Mouse (Mus musculus): ENCODE results near the gene Rerg. TPM values are rescaled to one million over a fixed set of nuclear protein-coding genes. Genes with fewer than 3 reads are reported as not detected.

Rerg gene
- total RNA-seq, 2 experiments from 2014 or later = 38.4 to 39.2 TPM

GRCm38 (mm10) chr6:137163571-137163970, 6.7 kb downstream of the Rerg start:
- DNase-seq (ENCODE audit: extremely low spot score in 1 of 2, low spot score in 1 of 2) = no peak

- DNase-seq (ENCODE audit: extremely low spot score in 1 of 2, low spot score in 1 of 2) = no peak
These were observed 7.2 kb downstream of the Rerg start for GRCm38 (mm10) chr6:137163061-137163460.

- no peak for DNase-seq (ENCODE audit: extremely low spot score in 1 of 2, low spot score in 1 of 2)
These were observed 7.8 kb downstream of the Rerg start for GRCm38 (mm10) chr6:137162481-137162880.

GRCm38 (mm10) chr6:137161491-137162088, 8.7 kb downstream of the Rerg start:
- DNase-seq (ENCODE audit: extremely low spot score in 1 of 2, low spot score in 1 of 2) = no peak

GRCm38 (mm10) chr6:137159372-137159926, 10.8 kb downstream of the Rerg start:
- no peak for DNase-seq (ENCODE audit: extremely low spot score in 1 of 2, low spot score in 1 of 2)

- no peak for DNase-seq (ENCODE audit: extremely low spot score in 1 of 2, low spot score in 1 of 2)
These were observed 13.7 kb downstream of the Rerg start for GRCm38 (mm10) chr6:137156437-137157219.

- DNase-seq (ENCODE audit: extremely low spot score in 1 of 2, low spot score in 1 of 2) = no peak
These were observed 14.8 kb downstream of the Rerg start for GRCm38 (mm10) chr6:137155196-137156137.

- no peak for DNase-seq (ENCODE audit: extremely low spot score in 1 of 2, low spot score in 1 of 2)
These were observed 17.3 kb downstream of the Rerg start for GRCm38 (mm10) chr6:137153021-137153420.

- no peak for DNase-seq (ENCODE audit: extremely low spot score in 1 of 2, low spot score in 1 of 2)
These were observed 19.3 kb downstream of the Rerg start for GRCm38 (mm10) chr6:137151015-137151414.

- DNase-seq (ENCODE audit: extremely low spot score in 1 of 2, low spot score in 1 of 2) = no peak
These were observed 20.5 kb downstream of the Rerg start for GRCm38 (mm10) chr6:137149833-137150232.

GRCm38 (mm10) chr6:137146910-137147309, 23.4 kb downstream of the Rerg start:
- DNase-seq (ENCODE audit: extremely low spot score in 1 of 2, low spot score in 1 of 2) = no peak

GRCm38 (mm10) chr6:137145611-137146010, 24.7 kb downstream of the Rerg start:
- no peak for DNase-seq (ENCODE audit: extremely low spot score in 1 of 2, low spot score in 1 of 2)

GRCm38 (mm10) chr6:137144958-137145535, 25.2 kb downstream of the Rerg start:
- DNase-seq (ENCODE audit: extremely low spot score in 1 of 2, low spot score in 1 of 2) = no peak

GRCm38 (mm10) chr6:137144526-137144840, 25.8 kb downstream of the Rerg start:
- DNase-seq (ENCODE audit: extremely low spot score in 1 of 2, low spot score in 1 of 2) = no peak

GRCm38 (mm10) chr6:137143818-137144525, 26.3 kb downstream of the Rerg start:
- DNase-seq (ENCODE audit: extremely low spot score in 1 of 2, low spot score in 1 of 2) = no peak

GRCm38 (mm10) chr6:137142796-137143195, 27.5 kb downstream of the Rerg start:
- no peak for DNase-seq (ENCODE audit: extremely low spot score in 1 of 2, low spot score in 1 of 2)

GRCm38 (mm10) chr6:137141247-137141820, 29.0 kb downstream of the Rerg start:
- no peak for DNase-seq (ENCODE audit: extremely low spot score in 1 of 2, low spot score in 1 of 2)

GRCm38 (mm10) chr6:137138822-137139221, 31.5 kb downstream of the Rerg start:
- DNase-seq (ENCODE audit: extremely low spot score in 1 of 2, low spot score in 1 of 2) = no peak

- no peak for DNase-seq (ENCODE audit: extremely low spot score in 1 of 2, low spot score in 1 of 2)
These were observed 31.9 kb downstream of the Rerg start for GRCm38 (mm10) chr6:137138391-137138790.
